Mouse (Mus musculus) liver, adult 2 months (tissue): ENCODE data around the gene Gpatch8. TPM values are rescaled to one million over a fixed set of nuclear protein-coding genes. Genes with fewer than 3 reads are reported as not detected.
"Not testable (repeated sequence)": the region's sequence is repeated elsewhere in the genome, so short reads cannot be mapped to it uniquely, and the experiment has no call there.

Source experiments
- DNase-seq: peaks from one replicate; pipeline ENCODE4 v3.0.0-alpha.2; 2011; ENCODE audit warnings: low read depth, low spot score; ENCODE audit errors: extremely low read depth
- H3K27ac ChIP-seq: fragments of 200-500 bp; replicated peaks from 2 replicates; pipeline ENCODE4 v1.5.1; 2012; ENCODE audit warnings: low read depth, mild to moderate bottlenecking, control low read depth, inconsistent platforms, low read length; ENCODE audit not compliant: insufficient read depth
- H3K27me3 ChIP-seq: fragments of 200-500 bp; 2 replicates; pipeline ENCODE4 v1.6.1; 2012; ENCODE audit warnings: mild to moderate bottlenecking, moderate library complexity, low read length, inconsistent platforms; ENCODE audit not compliant: control insufficient read depth, insufficient read depth
- H3K36me3 ChIP-seq: fragments of 200-500 bp; 2 replicates; pipeline ENCODE4 v1.6.1; 2012; ENCODE audit warnings: low read length, inconsistent platforms; ENCODE audit not compliant: control insufficient read depth, insufficient read depth
- H3K4me1 ChIP-seq: fragments of 200-500 bp; 2 replicates; pipeline ENCODE4 v1.6.1; 2011; ENCODE audit warnings: low read length; ENCODE audit not compliant: control insufficient read depth, insufficient read depth
- H3K4me3 ChIP-seq: fragments of 200-500 bp; 2 replicates; pipeline ENCODE4 v1.5.1; 2011; ENCODE audit warnings: low read depth, mild to moderate bottlenecking, control low read depth, low read length, moderate library complexity; ENCODE audit not compliant: insufficient read depth
- H3K79me2 ChIP-seq: fragments of 200-500 bp; 2 replicates; pipeline ENCODE4 v1.6.1; 2012; ENCODE audit warnings: inconsistent platforms, mild to moderate bottlenecking, low read length, moderate library complexity; ENCODE audit not compliant: control insufficient read depth, insufficient read depth
- H3K9ac ChIP-seq: fragments of 200-500 bp; 2 replicates; pipeline ENCODE4 v1.6.1; 2012; ENCODE audit warnings: low read depth, mild to moderate bottlenecking, control low read depth, inconsistent platforms, low read length
- CTCF ChIP-seq: fragments of 200-500 bp; IDR thresholded peaks from 2 replicates; pipeline ENCODE4 v1.5.1; 2011; ENCODE audit warnings: low read depth, low read length, control low read depth
- POLR2A ChIP-seq: fragments of 200-500 bp; IDR thresholded peaks from 2 replicates; pipeline ENCODE4 v1.6.1; 2011; ENCODE audit warnings: low read length, control low read depth; ENCODE audit not compliant: insufficient read depth; ENCODE audit errors: extremely low read depth
- WGBS: fragments of 180-500 bp; shearing (Covaris S2); methylation state at CpG from one replicate; pipeline ENCODE4 v1.1.7; 2018; 5-methylcytosine and 5-hydroxymethylcytosine counted together
- polyA plus RNA-seq: library from polyadenylated mRNA; depleted of rRNA; stranded (reverse); fragments of >200 nt; gene quantifications from 2 replicates; pipeline ENCODE4 v1.2.3, GENCODE M21; 2012
- total RNA-seq: library from RNA; depleted of rRNA; stranded (reverse); fragments of >200 nt; gene quantifications from 2 replicates; pipeline ENCODE4 v1.2.3, GENCODE M21; 2014

The Gpatch8 gene
- total and polyA plus RNA-seq, 2 experiments = 6.0 to 9.2 TPM

- H3K27me3 ChIP-seq = no peaks in the 10 kb centered on the region
- no peak overlapping the region for H3K4me3 ChIP-seq
- H3K4me1 ChIP-seq = no peaks in the 10 kb centered on the region
- H3K9ac ChIP-seq = no peak overlapping the region
- no peak for TF ChIP-seq CTCF
- TF ChIP-seq POLR2A = no peak
- no peaks in the 10 kb centered on the region for H3K36me3 ChIP-seq
- H3K27ac ChIP-seq = no peak overlapping the region
- H3K79me2 ChIP-seq = no peaks in the 10 kb centered on the region
- WGBS = 95% methylated on average over 15 of the region's 15 CpGs
- DNase-seq = no peak
Measured at GRCm38 (mm10) chr11:102567723-102568122, 11.5 kb upstream of the Gpatch8 start.

- H3K27ac ChIP-seq = no peak overlapping the region
- no peaks in the 10 kb centered on the region for H3K36me3 ChIP-seq
- H3K79me2 ChIP-seq = no peaks in the 10 kb centered on the region
- TF ChIP-seq POLR2A = no peak
- 84% methylated on average over 6 of the region's 6 CpGs for WGBS
- DNase-seq = no peak
- no peaks in the 10 kb centered on the region for H3K4me1 ChIP-seq
- no peaks in the 10 kb centered on the region for H3K27me3 ChIP-seq
- no peak overlapping the region for H3K9ac ChIP-seq
- H3K4me3 ChIP-seq = no peak overlapping the region
Measured at GRCm38 (mm10) chr11:102567157-102567556, 11.0 kb upstream of the Gpatch8 start.

- no peak for DNase-seq
- Histone ChIP-seq H3K36me3 (no peaks in the 10 kb centered on the region), H3K9ac (no peak overlapping the region), H3K4me3 (no peak overlapping the region), H3K27me3 (no peaks in the 10 kb centered on the region), H3K4me1 (no peaks in the 10 kb centered on the region), H3K27ac (no peak overlapping the region), H3K79me2 (no peaks in the 10 kb centered on the region)
- TF ChIP-seq CTCF = no peak
- no peak for TF ChIP-seq POLR2A
- 97% methylated on average over 1 of the region's 1 CpGs for WGBS
Measured at GRCm38 (mm10) chr11:102566290-102566689, 10.1 kb upstream of the Gpatch8 start.

GRCm38 (mm10) chr11:102565741-102566140 lies 9.5 kb upstream of the Gpatch8 start:
- no peak overlapping the region for H3K27ac ChIP-seq
- H3K4me3 ChIP-seq = no peak overlapping the region
- H3K9ac ChIP-seq = no peak overlapping the region

GRCm38 (mm10) chr11:102564952-102565671 lies 8.9 kb upstream of the Gpatch8 start:
- H3K9ac ChIP-seq, H3K4me1 ChIP-seq, H3K79me2 ChIP-seq, DNase-seq, H3K27ac ChIP-seq, H3K27me3 ChIP-seq, H3K36me3 ChIP-seq, H3K4me3 ChIP-seq: not testable (repeated sequence)
- 79% methylated on average over 14 of the region's 14 CpGs for WGBS

More at GRCm38 (mm10) chr11:102565741-102566140, 9.5 kb upstream of the Gpatch8 start:
- no peaks in the 10 kb centered on the region for H3K79me2 ChIP-seq
- no peaks in the 10 kb centered on the region for H3K27me3 ChIP-seq
- no peaks in the 10 kb centered on the region for H3K36me3 ChIP-seq
- H3K4me1 ChIP-seq = no peaks in the 10 kb centered on the region
- DNase-seq = no peak
- TF ChIP-seq CTCF (no peak), POLR2A (no peak)

- WGBS = 96% methylated on average over 4 of the region's 5 CpGs
- H3K9ac ChIP-seq = no peak overlapping the region
- TF ChIP-seq POLR2A (no peak), CTCF (no peak)
- H3K27ac ChIP-seq = no peak overlapping the region
- H3K27me3 ChIP-seq = no peaks in the 10 kb centered on the region
- no peaks in the 10 kb centered on the region for H3K36me3 ChIP-seq
- H3K4me3 ChIP-seq = no peak overlapping the region
- peaks cover 8% of the 10 kb centered on the region for H3K4me1 ChIP-seq
- peaks cover 15% of the 10 kb centered on the region; the same call in 1 of the 2 replicates for H3K79me2 ChIP-seq
- DNase-seq = no peak
Measured at GRCm38 (mm10) chr11:102558704-102559103, 2.5 kb upstream of the Gpatch8 start.
